Mouse (Mus musculus): ENCODE data around the gene Arhgap9.

The Arhgap9 gene

DNA sequence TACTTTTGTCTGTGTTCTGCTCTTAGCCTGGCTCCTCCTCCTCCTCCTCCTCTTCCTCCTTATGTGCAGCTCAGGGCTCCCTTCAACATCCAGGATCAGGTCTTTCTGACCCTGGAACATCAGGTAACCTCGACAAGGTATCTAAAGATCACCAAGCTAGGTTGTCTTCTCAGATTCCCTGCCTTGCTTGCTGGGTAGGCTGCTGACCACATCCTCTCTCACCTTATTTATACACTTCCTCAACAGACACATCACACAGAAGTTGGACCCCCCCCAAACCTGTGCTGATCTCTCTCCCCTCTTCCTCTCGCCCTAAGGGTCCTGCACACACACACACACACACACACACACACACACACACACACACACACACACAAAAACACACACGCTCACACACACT, at the start of gene Arhgap9:
TSS of gene Arhgap9 (plus strand) at position 344 of the 400 bp plus-strand sequence.
- no peak for DNase-seq

DNA sequence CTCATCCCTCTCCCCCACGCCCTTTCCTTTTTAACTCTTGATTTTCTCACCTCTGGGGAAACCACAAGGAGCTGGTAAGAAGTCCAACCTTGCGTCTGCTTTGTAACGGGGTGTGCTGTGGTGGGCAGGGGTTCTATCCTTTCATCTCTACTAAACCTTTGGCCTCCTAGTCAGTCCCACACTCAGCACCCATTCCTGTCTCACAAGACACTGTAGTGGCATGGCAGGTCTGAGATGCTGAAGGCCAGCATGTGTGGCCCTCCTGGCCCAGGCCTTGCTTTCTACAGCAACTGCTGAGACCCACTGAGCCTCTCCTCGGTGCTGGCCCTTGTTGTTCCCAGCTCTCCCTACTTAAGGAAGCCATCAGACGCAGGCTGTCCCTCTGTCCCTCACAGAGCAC, 49.4 kb upstream of the Arhgap9 start:
- DNase-seq = no peak

GRCm38 (mm10) chr10:127274261-127275022, 47.3 kb upstream of the Arhgap9 start:
- no peak for DNase-seq

- DNase-seq = no peak
Measured at GRCm38 (mm10) chr10:127279730-127280129, 42.0 kb upstream of the Arhgap9 start.

DNA sequence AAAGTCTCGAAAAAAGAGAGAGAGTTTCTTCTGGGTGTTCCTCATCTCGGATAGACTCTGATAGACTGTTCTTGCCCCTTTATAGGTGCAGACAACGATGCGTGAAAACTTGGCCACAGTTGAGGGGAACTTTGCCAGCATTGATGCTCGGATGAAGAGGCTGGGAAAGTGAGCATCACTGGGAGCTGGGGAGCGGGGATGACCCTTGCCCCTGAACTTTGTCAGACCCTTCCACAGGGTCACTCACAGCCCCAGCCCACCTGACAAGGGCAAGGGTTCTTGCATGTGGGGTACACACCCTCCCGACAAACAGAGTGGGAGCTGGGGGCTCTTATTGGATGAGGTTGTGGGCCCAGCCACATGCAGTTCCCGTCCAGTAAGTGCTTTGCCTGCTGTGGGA, 40.4 kb upstream of the Arhgap9 start:
- no peak for DNase-seq

GRCm38 (mm10) chr10:127282620-127283215, 39.0 kb upstream of the Arhgap9 start:
- DNase-seq = peak in 1 of 2 experiments; percentile 27

DNA sequence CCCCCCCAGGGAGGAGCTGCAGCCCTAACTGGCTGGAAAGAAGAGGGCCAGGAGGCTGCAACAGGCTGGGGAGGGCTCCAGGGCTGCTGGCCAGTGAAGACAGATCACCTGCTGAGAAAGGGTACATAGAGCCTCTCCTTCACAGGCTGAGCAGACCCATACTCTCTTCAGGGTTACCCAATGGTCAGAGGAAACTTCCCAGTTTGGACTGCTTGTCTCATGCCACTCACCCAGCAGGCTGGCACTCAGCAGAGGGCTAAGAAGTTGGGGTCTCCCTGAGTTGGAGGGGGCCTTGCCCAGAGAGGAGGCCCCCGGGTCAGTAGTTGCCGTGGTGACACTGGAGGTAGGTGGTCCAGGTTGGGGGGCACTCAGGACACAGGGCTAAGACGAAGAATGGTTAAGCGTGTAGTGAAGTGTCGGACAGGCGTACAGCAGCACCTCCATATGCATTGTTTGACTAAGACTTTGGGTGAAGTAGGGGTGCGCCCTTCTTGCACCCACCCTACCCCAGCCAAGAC, 37.6 kb upstream of the Arhgap9 start:
- DNase-seq = peak in 1 of 2 experiments; percentile 41

GRCm38 (mm10) chr10:127284724-127285500, 36.9 kb upstream of the Arhgap9 start:
- no peak for DNase-seq

DNA sequence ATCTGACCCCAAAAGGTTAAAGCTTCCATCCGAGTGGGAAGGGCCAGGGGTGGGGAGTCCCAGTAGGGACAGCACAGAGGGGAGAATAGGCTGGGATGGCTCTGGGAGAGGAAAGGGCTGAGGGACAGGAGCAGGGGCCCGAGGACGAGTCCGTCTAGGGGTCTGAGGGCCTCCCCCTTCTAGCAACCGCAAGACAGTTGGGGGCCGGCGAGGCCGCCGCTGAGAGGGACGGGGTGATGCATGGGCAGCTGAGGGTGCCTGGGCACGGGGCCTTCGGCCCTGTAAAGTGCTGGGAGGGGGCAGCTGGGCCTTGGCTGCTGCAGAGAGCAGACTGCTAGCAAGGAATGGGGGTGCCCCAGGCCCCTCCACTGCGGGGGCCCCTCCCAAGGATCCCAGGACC, 36.1 kb upstream of the Arhgap9 start:
- peak; percentile 23 to 39 for DNase-seq

- no peak for DNase-seq
Measured at GRCm38 (mm10) chr10:127286194-127286593, 35.6 kb upstream of the Arhgap9 start.

DNA sequence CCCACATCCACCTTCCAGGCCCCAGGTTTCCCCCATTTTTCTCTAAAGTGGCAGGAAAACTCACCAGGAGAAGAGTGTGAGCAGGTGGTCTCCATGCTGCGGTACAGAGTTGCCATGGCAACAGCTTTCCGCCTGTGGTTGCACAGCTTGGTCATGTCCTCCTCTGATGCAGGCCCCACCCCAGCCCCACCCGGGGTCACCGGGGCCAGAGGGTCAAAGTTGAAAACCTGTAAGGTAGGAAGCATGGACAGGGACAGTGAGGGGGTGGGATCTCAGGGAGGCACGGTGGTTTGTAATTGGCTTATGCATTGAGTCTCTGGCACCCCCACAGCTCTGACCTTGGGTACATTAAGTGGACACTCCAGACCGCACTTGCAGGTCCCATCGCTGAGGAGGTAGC, 35.0 kb upstream of the Arhgap9 start:
- DNase-seq = peak in 1 of 2 experiments; percentile 44

DNA sequence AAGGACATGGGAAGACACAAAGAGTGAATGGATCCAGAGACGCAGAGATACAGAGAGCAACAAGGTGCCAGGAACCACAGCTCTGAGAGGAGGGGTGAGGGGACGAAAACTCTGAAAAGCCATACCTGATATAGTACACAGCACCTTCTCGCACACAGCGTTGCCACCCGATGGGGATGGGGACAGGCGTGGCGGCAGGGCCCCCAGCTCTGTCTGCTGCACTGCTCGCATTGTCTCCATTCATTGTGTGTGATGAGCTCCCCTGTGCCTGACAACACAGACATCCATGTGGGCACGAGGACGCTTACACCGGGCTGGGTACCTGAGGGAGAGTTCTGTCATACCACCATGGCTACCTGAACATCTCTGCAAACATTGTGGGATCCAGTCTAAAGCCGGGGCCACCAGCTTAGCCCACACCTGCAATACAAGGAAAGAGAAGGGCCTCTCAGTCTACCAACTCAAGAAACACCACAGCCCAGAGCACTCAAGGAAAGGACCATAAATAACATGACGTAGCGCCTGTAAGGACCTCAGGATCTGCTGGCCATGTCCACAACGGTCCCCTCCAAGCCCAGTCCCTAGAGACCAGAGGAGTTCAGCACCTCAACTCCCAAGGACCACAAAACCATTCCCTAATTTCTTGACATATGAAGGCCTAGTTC, 34.4 kb upstream of the Arhgap9 start:
- peak in 1 of 2 experiments; percentile 36 for DNase-seq

DNA sequence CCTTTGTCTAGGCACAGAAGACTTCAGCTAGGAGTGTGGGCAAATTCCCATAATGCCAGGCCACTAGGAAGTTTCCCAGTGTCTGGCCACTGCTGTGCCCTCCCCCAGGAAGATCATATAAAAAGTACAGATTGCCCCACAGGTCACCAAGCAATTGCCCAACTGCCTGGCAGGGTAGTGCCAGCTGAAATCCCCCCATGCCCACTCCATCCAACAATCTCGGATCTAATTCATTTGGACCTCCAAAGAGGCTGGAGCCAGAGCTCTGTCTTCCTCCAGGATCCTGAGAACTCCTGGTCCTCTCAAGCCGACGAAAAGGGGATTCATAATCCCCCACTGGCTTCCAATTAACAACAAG, 33.8 kb upstream of the Arhgap9 start:
- DNase-seq = no peak

GRCm38 (mm10) chr10:127288328-127288799, 33.4 kb upstream of the Arhgap9 start:
- DNase-seq = no peak

DNA sequence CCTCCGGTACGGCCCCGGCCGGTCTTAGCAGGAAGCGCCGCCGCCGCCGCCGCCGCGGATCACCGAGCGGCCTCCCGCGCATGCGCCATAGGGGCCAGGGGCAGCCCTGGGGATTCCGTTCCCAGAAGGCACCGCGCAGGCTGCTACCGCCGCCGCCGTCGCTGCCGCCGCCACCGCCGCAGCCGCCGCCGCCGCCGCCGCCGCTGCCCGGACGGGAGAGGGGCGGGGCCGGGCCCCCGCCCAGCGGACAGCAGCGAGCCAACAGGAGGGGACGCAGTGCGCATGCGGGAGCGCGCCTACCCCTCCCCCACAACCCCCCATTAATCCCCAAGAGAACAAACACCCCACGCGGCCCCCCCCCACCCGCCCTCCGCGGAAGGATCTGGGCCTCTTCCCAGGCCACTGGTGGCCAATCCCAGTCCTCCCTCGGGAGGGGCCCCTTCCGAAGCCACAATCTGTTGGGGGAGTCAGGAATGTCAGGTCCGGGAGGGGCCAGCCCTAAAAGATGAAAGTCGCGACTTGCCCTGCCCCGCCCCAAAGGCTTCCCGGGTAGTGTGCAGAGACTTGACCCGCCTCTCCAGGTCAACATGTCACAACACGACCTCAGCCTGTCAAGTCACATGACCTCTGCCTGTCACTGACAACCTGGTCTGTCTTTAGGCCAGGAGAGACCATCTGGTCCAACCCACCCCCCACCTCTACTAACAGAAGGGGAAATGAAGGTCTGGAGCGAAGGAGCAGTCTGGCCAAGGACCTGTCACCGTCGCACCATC, 32.8 kb upstream of the Arhgap9 start, which contains the start of gene Mbd6:
TSS of gene Mbd6 (minus strand) at position 219 of the 773 bp plus-strand sequence.
- peak; percentile 93 to 94 for DNase-seq

DNA sequence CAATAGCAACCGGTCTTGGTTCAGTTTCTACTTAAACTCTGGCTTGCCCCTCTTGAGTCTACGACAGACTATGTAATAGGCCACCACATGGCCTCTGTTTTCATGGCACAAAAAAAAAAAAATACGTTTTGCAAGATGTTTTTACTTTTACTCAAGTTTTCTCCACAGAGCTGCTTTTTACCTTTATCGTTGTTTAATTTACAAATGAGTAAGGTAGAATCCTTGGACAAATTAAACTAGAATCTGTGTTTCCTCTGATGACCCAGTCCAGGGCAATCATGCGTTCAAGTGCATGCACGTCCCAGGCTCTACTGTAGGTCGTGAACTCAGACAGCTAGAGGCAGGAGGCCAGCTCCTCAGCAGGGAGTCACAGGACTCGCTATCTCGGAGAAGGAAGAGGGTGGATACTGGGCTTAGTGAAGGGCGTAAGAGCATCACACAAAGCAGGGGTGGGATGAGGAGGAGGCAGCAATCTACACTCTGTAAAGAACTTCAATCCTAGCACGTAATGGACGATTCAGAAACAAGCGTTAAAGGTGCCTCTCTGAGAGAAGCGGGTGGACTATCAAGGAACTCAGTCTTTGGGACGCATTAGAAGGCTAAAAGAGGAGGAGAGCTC, 32.1 kb upstream of the Arhgap9 start:
- DNase-seq = peak; percentile 84 to 92

DNA sequence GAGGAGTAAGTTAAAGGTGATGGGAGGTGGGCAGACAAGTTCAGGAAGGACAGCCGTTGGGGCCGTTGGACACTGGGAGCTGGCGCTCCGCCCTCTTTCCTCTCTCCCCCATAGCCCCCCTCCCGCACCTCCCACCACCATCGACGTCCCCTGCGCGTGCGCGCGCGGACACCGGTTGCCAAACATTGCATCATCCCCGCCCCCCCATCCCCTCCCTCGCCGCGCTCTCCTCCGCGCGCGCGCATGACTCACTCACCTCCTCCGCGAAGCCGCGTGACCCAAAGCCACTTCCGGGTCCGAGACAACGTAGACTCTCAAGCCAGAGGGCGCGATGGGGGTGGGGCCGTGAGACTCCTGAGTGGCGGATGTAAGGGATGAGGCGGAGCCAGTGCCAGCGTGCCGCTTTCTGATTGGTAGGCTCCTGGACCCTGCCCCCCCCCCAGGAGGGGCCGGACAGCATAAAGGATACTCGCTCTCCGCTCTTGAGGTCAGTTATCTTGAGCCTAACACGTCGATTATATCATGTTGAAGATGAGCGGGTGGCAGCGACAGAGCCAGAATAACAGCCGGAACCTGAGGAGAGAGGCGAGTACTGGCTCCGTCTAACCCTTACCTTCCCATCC, 31.3 kb upstream of the Arhgap9 start:
- DNase-seq = peak; percentile 100

- peak in 1 of 2 experiments; percentile 69 for DNase-seq
Measured at GRCm38 (mm10) chr10:127290930-127291880, 30.6 kb upstream of the Arhgap9 start.

GRCm38 (mm10) chr10:127291881-127292638, 29.7 kb upstream of the Arhgap9 start:
- DNase-seq = no peak
